ENCODE assay signal across 26 mouse cellular contexts in the genomic region with DNA sequence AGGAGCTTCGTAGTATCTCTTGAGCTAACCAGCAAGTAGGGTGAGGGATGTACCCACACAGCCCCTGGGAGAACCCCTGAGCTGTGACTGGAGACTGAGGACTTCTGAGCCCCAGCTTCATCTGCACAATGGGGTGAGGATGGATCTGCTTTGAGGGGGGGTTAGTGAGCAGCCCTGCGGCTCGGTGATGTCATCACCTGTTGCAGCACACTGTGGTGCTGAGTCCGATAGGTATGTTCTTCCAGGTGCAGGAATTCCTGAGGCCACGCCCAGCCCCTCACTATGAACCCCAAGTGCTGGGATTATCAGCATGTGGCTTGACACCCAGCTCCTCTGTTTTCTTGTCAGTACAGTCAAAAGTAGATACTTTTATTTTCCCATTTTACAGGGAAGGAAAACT. TPM values are rescaled to one million over a fixed set of nuclear protein-coding genes. Genes with fewer than 3 reads are reported as not detected.
DNase-seq lines count a peak whose midpoint lies in the region; ATAC-seq lines count a peak whose summit lies in the region.
"Had no signal": no experiment of that assay in that cellular context is flagged by ENCODE, and none has a peak within 500 bp of the region (broad histone marks: within the 10 kb centered on the region; RNA-seq: fewer than 3 reads in every experiment).

No protein-coding gene starts in this region.

- peaks cover 67% of the 10 kb centered on the region for H3K4me1 ChIP-seq in forebrain, embryonic 15.5 days
- H3K4me1 ChIP-seq in forebrain, embryonic 16.5 days (replicated peaks; ENCODE audit: control insufficient read depth, insufficient read depth, low read length): peaks cover 58% of the 10 kb centered on the region
- peaks cover 50% of the 10 kb centered on the region for H3K4me1 ChIP-seq in midbrain, embryonic 15.5 days
- H3K4me1 ChIP-seq in midbrain, embryonic 10.5 days: peaks cover 66% of the 10 kb centered on the region
- peaks cover 52% of the 10 kb centered on the region for H3K4me1 ChIP-seq in neural tube, embryonic 14.5 days (ENCODE audit: control insufficient read depth, insufficient read depth, low read length)

- DNase-seq in cerebellum, adult 11-12 months: peak; percentile 62
- DNase-seq in cerebellum, adult 11 months: no peak
- no peak for DNase-seq in midbrain, embryonic 10.5 days (ENCODE audit: low spot score)
- no peak for DNase-seq in thymus, postnatal 4 days
- DNase-seq: adrenal gland, adult 2 months; gastrocnemius, postnatal 25 days; heart, adult 11 months; kidney, adult 11 months; kidney, postnatal 36 days; lung, embryonic 14.5 days; lung, postnatal 14 days had no signal

- no peaks in the 10 kb centered on the region for H3K36me3 ChIP-seq in forebrain, embryonic 15.5 days
- H3K36me3 ChIP-seq in forebrain, embryonic 16.5 days (ENCODE audit: control insufficient read depth, insufficient read depth): no peaks in the 10 kb centered on the region
- no peaks in the 10 kb centered on the region for H3K36me3 ChIP-seq in midbrain, embryonic 15.5 days (replicated peaks)
- no peaks in the 10 kb centered on the region for H3K36me3 ChIP-seq in midbrain, embryonic 10.5 days
- no peaks in the 10 kb centered on the region for H3K36me3 ChIP-seq in neural tube, embryonic 14.5 days (ENCODE audit: control insufficient read depth, insufficient read depth, low read length)
- H3K36me3 ChIP-seq: embryonic facial prominence, embryonic 10.5 days; embryonic facial prominence, embryonic 15.5 days; heart, embryonic 10.5 days; heart, embryonic 15.5 days; limb, embryonic 12.5 days; liver, embryonic 15.5 days; stomach, embryonic 15.5 days had no signal

- H3K4me3 ChIP-seq in forebrain, embryonic 15.5 days: no peak overlapping the region
- no peak overlapping the region for H3K4me3 ChIP-seq in forebrain, embryonic 16.5 days (replicated peaks; ENCODE audit: low read length)
- no peak overlapping the region for H3K4me3 ChIP-seq in midbrain, embryonic 15.5 days
- no peak overlapping the region for H3K4me3 ChIP-seq in midbrain, embryonic 10.5 days
- no peak overlapping the region for H3K4me3 ChIP-seq in neural tube, embryonic 14.5 days (ENCODE audit: low read depth, low read length)
- H3K4me3 ChIP-seq: embryonic facial prominence, embryonic 10.5 days; embryonic facial prominence, embryonic 15.5 days; heart, embryonic 10.5 days; heart, embryonic 15.5 days; layer of hippocampus, adult 2 months; left cerebral cortex, adult 2 months; limb, embryonic 12.5 days; liver, embryonic 15.5 days; stomach, embryonic 15.5 days had no signal

- H3K27ac ChIP-seq in forebrain, embryonic 15.5 days (replicated peaks): peak overlapping the region; percentile 90; the same call in 1 of the 2 replicates
- no peak overlapping the region; the same call in none of the 2 replicates for H3K27ac ChIP-seq in forebrain, embryonic 16.5 days (ENCODE audit: low read length)
- peak overlapping the region; percentile 70; the same call in 1 of the 2 replicates for H3K27ac ChIP-seq in midbrain, embryonic 15.5 days
- H3K27ac ChIP-seq in midbrain, embryonic 10.5 days (replicated peaks): no peak overlapping the region
- H3K27ac ChIP-seq in neural tube, embryonic 14.5 days (ENCODE audit: low read depth, low read length): peak overlapping the region; percentile 87; the same call in 1 of the 2 replicates
- H3K27ac ChIP-seq: embryonic facial prominence, embryonic 10.5 days; embryonic facial prominence, embryonic 15.5 days; heart, embryonic 10.5 days; heart, embryonic 15.5 days; layer of hippocampus, adult 2 months; left cerebral cortex, adult 2 months; limb, embryonic 12.5 days; liver, embryonic 15.5 days; stomach, embryonic 15.5 days had no signal

- H3K27me3 ChIP-seq in forebrain, embryonic 15.5 days: no peaks in the 10 kb centered on the region
- no peaks in the 10 kb centered on the region for H3K27me3 ChIP-seq in forebrain, embryonic 16.5 days (replicated peaks; ENCODE audit: control insufficient read depth, insufficient read depth, low read length)
- no peaks in the 10 kb centered on the region for H3K27me3 ChIP-seq in midbrain, embryonic 15.5 days (replicated peaks)
- peaks cover 32% of the 10 kb centered on the region for H3K27me3 ChIP-seq in midbrain, embryonic 10.5 days (ENCODE audit: low read depth, poor library complexity, severe bottlenecking)
- H3K27me3 ChIP-seq in neural tube, embryonic 14.5 days (ENCODE audit: control insufficient read depth, insufficient read depth, low read length): no peaks in the 10 kb centered on the region

- H3K4me2 ChIP-seq in forebrain, embryonic 15.5 days (replicated peaks): no peak overlapping the region
- H3K4me2 ChIP-seq in forebrain, embryonic 16.5 days (ENCODE audit: low read length): no peak overlapping the region
- H3K4me2 ChIP-seq in midbrain, embryonic 15.5 days: no peak overlapping the region
- H3K4me2 ChIP-seq in neural tube, embryonic 14.5 days (ENCODE audit: low read depth, low read length): no peak overlapping the region
- H3K4me2 ChIP-seq: embryonic facial prominence, embryonic 15.5 days; heart, embryonic 15.5 days; limb, embryonic 12.5 days; liver, embryonic 15.5 days; lung, embryonic 14.5 days; stomach, embryonic 15.5 days had no signal

- WGBS in forebrain, embryonic 15.5 days: 93% methylated on average over 5 of the region's 5 CpGs
- WGBS in forebrain, embryonic 16.5 days: 99% methylated on average over 5 of the region's 5 CpGs
- 92% methylated on average over 5 of the region's 5 CpGs for WGBS in midbrain, embryonic 15.5 days
- 92% methylated on average over 5 of the region's 5 CpGs for WGBS in midbrain, embryonic 10.5 days
- 94% methylated on average over 5 of the region's 5 CpGs for WGBS in neural tube, embryonic 14.5 days

- ATAC-seq in forebrain, embryonic 15.5 days (replicated peaks): no peak
- no peak for ATAC-seq in forebrain, embryonic 16.5 days
- no peak for ATAC-seq in midbrain, embryonic 15.5 days (replicated peaks)
- no peak for ATAC-seq in neural tube, embryonic 14.5 days (ENCODE audit: low read depth)
- ATAC-seq: activated CD4-positive, CD25-positive, alpha-beta regulatory T cell, adult 4 months; inflammation-experienced regulatory T-cells, adult 6 months had no signal

- no peaks in the 10 kb centered on the region for H3K9me3 ChIP-seq in forebrain, embryonic 15.5 days
- H3K9me3 ChIP-seq in forebrain, embryonic 16.5 days (ENCODE audit: control insufficient read depth, low read length): no peaks in the 10 kb centered on the region
- H3K9me3 ChIP-seq in midbrain, embryonic 15.5 days: no peaks in the 10 kb centered on the region
- no peaks in the 10 kb centered on the region for H3K9me3 ChIP-seq in midbrain, embryonic 10.5 days (replicated peaks)
- H3K9me3 ChIP-seq in neural tube, embryonic 14.5 days (ENCODE audit: control insufficient read depth, low read length): no peaks in the 10 kb centered on the region
- H3K9me3 ChIP-seq: embryonic facial prominence, embryonic 10.5 days; embryonic facial prominence, embryonic 15.5 days; heart, embryonic 10.5 days; heart, embryonic 15.5 days; limb, embryonic 12.5 days; liver, embryonic 15.5 days; stomach, embryonic 15.5 days had no signal

- H3K9ac ChIP-seq in forebrain, embryonic 15.5 days (replicated peaks): no peak overlapping the region
- H3K9ac ChIP-seq in forebrain, embryonic 16.5 days (replicated peaks; ENCODE audit: low read depth, low read length): no peak overlapping the region
- no peak overlapping the region for H3K9ac ChIP-seq in midbrain, embryonic 15.5 days
- H3K9ac ChIP-seq in neural tube, embryonic 14.5 days (replicated peaks; ENCODE audit: low read depth, low read length): no peak overlapping the region
- H3K9ac ChIP-seq: embryonic facial prominence, embryonic 15.5 days; heart, embryonic 15.5 days; limb, embryonic 12.5 days; liver, embryonic 15.5 days; lung, embryonic 14.5 days; stomach, embryonic 15.5 days had no signal

RNA-seq across cellular contexts. Expression of gene Tmem115, which starts 50.0 kb away (rescaled TPM):
- 45.7 and 45.8 TPM in 2 replicates for polyA plus RNA-seq in forebrain, embryonic 15.5 days (2015; fragmentation: Nextera tagmentation; extraction: Ambion mirVana)
- 41.9 and 44.5 TPM in 2 replicates for polyA plus RNA-seq in forebrain, embryonic 16.5 days (2015; fragmentation: Nextera tagmentation; extraction: Ambion mirVana)
- 48.0 and 50.5 TPM in 2 replicates for polyA plus RNA-seq in midbrain, embryonic 15.5 days (2015; fragmentation: Nextera tagmentation; extraction: Ambion mirVana)
- 38.6 and 39.5 TPM in 2 replicates for polyA plus RNA-seq in midbrain, embryonic 10.5 days (2016; fragmentation: Nextera tagmentation; extraction: Ambion mirVana)
- polyA plus RNA-seq in neural tube, embryonic 14.5 days (2014; fragmentation: Nextera tagmentation; extraction: Ambion mirVana): 47.7 and 48.7 TPM in 2 replicates

RNA-seq across cellular contexts. Expression of gene Cyb561d2, which starts 58.3 kb away (rescaled TPM):
- 34.7 and 36.0 TPM in 2 replicates for polyA plus RNA-seq in forebrain, embryonic 15.5 days (2015; fragmentation: Nextera tagmentation; extraction: Ambion mirVana)
- polyA plus RNA-seq in forebrain, embryonic 16.5 days (2015; fragmentation: Nextera tagmentation; extraction: Ambion mirVana): 35.7 and 38.5 TPM in 2 replicates
- 45.1 and 45.7 TPM in 2 replicates for polyA plus RNA-seq in midbrain, embryonic 15.5 days (2015; fragmentation: Nextera tagmentation; extraction: Ambion mirVana)
- 20.5 and 22.6 TPM in 2 replicates for polyA plus RNA-seq in midbrain, embryonic 10.5 days (2016; fragmentation: Nextera tagmentation; extraction: Ambion mirVana)
- 42.2 and 46.7 TPM in 2 replicates for polyA plus RNA-seq in neural tube, embryonic 14.5 days (2014; fragmentation: Nextera tagmentation; extraction: Ambion mirVana)

RNA-seq across cellular contexts. Expression of gene Nprl2, which starts 58.3 kb away (rescaled TPM):
- polyA plus RNA-seq in forebrain, embryonic 15.5 days (2015; fragmentation: Nextera tagmentation; extraction: Ambion mirVana): 74.9 and 78.7 TPM in 2 replicates
- 88.4 and 89.8 TPM in 2 replicates for polyA plus RNA-seq in forebrain, embryonic 16.5 days (2015; fragmentation: Nextera tagmentation; extraction: Ambion mirVana)
- polyA plus RNA-seq in midbrain, embryonic 15.5 days (2015; fragmentation: Nextera tagmentation; extraction: Ambion mirVana): 78.4 and 81.6 TPM in 2 replicates
- polyA plus RNA-seq in midbrain, embryonic 10.5 days (2016; fragmentation: Nextera tagmentation; extraction: Ambion mirVana): 37.1 and 40.4 TPM in 2 replicates
- 71.5 and 74.9 TPM in 2 replicates for polyA plus RNA-seq in neural tube, embryonic 14.5 days (2014; fragmentation: Nextera tagmentation; extraction: Ambion mirVana)

Comparison
In these comparisons a context has a peak if more than half of its experiments do, and no peak if none do; other contexts are left out.
1. H3K27ac ChIP-seq: peak in forebrain, embryonic 15.5 days (single experiment), midbrain, embryonic 15.5 days (single experiment) and neural tube, embryonic 14.5 days (single experiment); none in forebrain, embryonic 16.5 days (single experiment) and midbrain, embryonic 10.5 days (single experiment).